Mouse (Mus musculus): ENCODE results near the gene Gad2. TPM values are rescaled to one million over a fixed set of nuclear protein-coding genes. Genes with fewer than 3 reads are reported as not detected.

The Gad2 gene
- polyA plus RNA-seq, 1 experiment from 2014 or later: 13.6 TPM

- no peaks in the 10 kb centered on the region for H3K36me3 ChIP-seq
- H3K4me1 ChIP-seq (replicated peaks): no peaks in the 10 kb centered on the region
- H3K4me3 ChIP-seq: no peak overlapping the region
- WGBS: 36% methylated on average over 8 of the region's 8 CpGs
- H3K27me3 ChIP-seq (ENCODE audit: insufficient read depth, poor library complexity, severe bottlenecking): no peaks in the 10 kb centered on the region
- no peak overlapping the region for H3K27ac ChIP-seq
- peak; percentile 5 for DNase-seq (ENCODE audit: low spot score)
- no peaks in the 10 kb centered on the region for H3K9me3 ChIP-seq
These were observed 55.1 kb downstream of the Gad2 start for GRCm38 (mm10) chr2:22677066-22677465.

DNA sequence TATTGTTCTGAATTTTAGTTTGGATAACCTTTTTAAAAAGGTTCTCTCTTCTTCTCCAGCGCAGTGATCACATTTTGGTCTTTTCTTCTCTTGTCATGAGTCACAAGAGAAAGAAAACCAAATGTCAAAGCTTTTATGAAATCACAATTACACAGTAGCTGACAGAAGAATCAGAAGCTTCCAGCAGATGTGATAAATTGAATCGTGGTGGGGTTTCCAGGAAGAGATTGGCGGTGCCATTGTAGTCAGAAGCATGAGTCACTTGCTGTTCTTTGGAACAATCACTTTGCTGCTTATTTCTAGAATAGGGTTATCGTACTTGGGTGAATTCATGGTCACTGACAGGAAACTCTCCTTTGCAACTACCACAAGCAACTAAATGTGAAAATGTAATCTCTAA, 57.9 kb downstream of the Gad2 start:
- 45% methylated on average over 4 of the region's 4 CpGs for WGBS
- no peaks in the 10 kb centered on the region for H3K4me1 ChIP-seq (replicated peaks)
- no peaks in the 10 kb centered on the region for H3K27me3 ChIP-seq (ENCODE audit: insufficient read depth, poor library complexity, severe bottlenecking)

GRCm38 (mm10) chr2:22689969-22690368, 68.0 kb downstream of the Gad2 start:
- no peaks in the 10 kb centered on the region for H3K36me3 ChIP-seq
- no peak for DNase-seq (ENCODE audit: low spot score)
- H3K9me3 ChIP-seq: no peaks in the 10 kb centered on the region
- no peaks in the 10 kb centered on the region for H3K27me3 ChIP-seq (ENCODE audit: insufficient read depth, poor library complexity, severe bottlenecking)
- H3K4me3 ChIP-seq: no peak overlapping the region
- 79% methylated on average over 7 of the region's 7 CpGs for WGBS
- no peaks in the 10 kb centered on the region for H3K4me1 ChIP-seq (replicated peaks)
- no peak overlapping the region for H3K27ac ChIP-seq

More for the DNA sequence above, 57.9 kb downstream of the Gad2 start:
- no peak overlapping the region for H3K27ac ChIP-seq
- no peaks in the 10 kb centered on the region for H3K36me3 ChIP-seq
- no peaks in the 10 kb centered on the region for H3K9me3 ChIP-seq
- no peak overlapping the region for H3K4me3 ChIP-seq
- DNase-seq (ENCODE audit: low spot score): no peak

GRCm38 (mm10) chr2:22704780-22705727, 83.0 kb downstream of the Gad2 start:
- Histone ChIP-seq H3K36me3 (no peaks in the 10 kb centered on the region), H3K27ac (no peak overlapping the region), H3K4me3 (no peak overlapping the region), H3K9me3 (no peaks in the 10 kb centered on the region), H3K4me1 (replicated peaks) (peaks cover 3% of the 10 kb centered on the region; the same call in 1 of the 2 replicates), H3K27me3 (ENCODE audit: insufficient read depth, poor library complexity, severe bottlenecking) (no peaks in the 10 kb centered on the region)
- DNase-seq (ENCODE audit: low spot score): no peak
- WGBS: 76% methylated on average over 4 of the region's 4 CpGs

DNA sequence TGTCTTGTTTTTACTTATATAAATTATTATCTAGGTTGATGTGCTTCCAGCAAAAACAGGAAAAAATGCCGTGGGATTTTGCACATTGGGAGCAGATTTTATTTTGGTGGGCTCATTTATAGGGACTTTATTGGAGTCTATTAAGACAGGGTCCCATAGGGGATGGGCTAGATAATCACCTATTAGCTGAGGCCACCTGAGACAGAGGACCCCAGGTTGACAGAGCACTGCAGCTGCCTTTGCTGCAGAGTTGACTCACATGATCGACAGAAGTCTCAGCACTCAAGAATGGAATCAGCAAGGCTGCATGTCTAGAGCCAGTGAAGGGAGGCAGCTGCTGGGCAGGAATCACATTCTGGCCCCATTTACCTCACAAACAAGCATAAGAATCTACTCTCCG, 84.2 kb downstream of the Gad2 start:
- no peaks in the 10 kb centered on the region for H3K9me3 ChIP-seq
- no peaks in the 10 kb centered on the region for H3K27me3 ChIP-seq (ENCODE audit: insufficient read depth, poor library complexity, severe bottlenecking)
- no peak overlapping the region for H3K4me3 ChIP-seq
- WGBS: 76% methylated on average over 3 of the region's 3 CpGs
- H3K27ac ChIP-seq: no peak overlapping the region
- peaks cover 3% of the 10 kb centered on the region; the same call in 1 of the 2 replicates for H3K4me1 ChIP-seq (replicated peaks)
- H3K36me3 ChIP-seq: no peaks in the 10 kb centered on the region
- no peak for DNase-seq (ENCODE audit: low spot score)

DNA sequence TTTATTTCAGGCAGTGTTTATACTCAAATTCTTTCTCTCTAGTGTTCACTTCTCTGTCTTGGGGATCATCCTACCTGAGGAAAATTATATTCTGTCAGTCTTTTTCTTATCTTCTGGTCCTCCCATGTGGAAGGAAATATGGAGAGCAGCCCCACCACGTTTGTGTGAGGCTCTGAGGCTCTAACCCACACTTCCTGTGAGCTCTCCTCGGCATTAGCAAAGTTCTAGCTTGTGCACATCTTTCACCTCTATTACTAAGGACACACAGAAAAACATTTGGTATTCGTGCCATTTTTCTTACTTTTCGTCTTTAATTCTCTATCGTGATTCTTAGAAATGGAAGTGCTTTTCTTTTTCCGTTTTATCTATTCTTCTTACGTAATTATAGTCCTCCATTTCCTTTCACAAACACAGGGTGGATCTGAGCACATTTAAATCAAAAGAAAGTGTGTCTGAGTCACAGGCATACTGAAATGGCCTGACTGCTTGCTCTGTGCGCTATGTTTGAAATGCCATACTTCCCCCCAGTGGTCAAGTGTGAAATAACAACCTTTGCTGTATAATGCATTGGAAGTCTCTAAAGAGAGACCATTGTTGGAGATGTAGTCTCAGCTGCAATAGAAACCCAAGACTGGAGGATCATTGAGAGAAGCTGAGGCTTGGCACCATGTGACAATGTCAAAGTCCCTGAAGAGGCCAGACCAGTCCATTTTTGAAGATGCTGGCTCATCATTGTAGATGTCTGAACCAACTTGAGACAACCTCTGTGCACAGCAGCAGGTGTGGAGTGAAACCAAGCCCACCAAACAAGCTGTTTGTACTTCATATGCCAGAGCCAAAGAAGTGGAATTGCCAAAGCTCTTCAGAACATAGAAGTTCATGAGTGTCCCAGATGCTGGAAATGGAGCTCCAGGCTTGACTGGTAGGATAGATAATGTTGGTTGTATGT, 99.8 kb downstream of the Gad2 start:
- Histone ChIP-seq H3K27me3 (ENCODE audit: insufficient read depth, poor library complexity, severe bottlenecking) (no peaks in the 10 kb centered on the region), H3K4me3 (no peak overlapping the region), H3K4me1 (replicated peaks) (no peaks in the 10 kb centered on the region), H3K36me3 (no peaks in the 10 kb centered on the region), H3K9me3 (no peaks in the 10 kb centered on the region), H3K27ac (no peak overlapping the region)
- peak; percentile 44 for DNase-seq (ENCODE audit: low spot score)
- 28% methylated on average over 8 of the region's 8 CpGs for WGBS

- 82% methylated on average over 3 of the region's 3 CpGs for WGBS
- Histone ChIP-seq H3K27ac (no peak overlapping the region), H3K4me1 (replicated peaks) (no peaks in the 10 kb centered on the region), H3K4me3 (no peak overlapping the region), H3K9me3 (no peaks in the 10 kb centered on the region), H3K36me3 (no peaks in the 10 kb centered on the region), H3K27me3 (ENCODE audit: insufficient read depth, poor library complexity, severe bottlenecking) (no peaks in the 10 kb centered on the region)
- DNase-seq (ENCODE audit: low spot score): no peak
These were observed 102.0 kb downstream of the Gad2 start for GRCm38 (mm10) chr2:22723927-22724534.

DNA sequence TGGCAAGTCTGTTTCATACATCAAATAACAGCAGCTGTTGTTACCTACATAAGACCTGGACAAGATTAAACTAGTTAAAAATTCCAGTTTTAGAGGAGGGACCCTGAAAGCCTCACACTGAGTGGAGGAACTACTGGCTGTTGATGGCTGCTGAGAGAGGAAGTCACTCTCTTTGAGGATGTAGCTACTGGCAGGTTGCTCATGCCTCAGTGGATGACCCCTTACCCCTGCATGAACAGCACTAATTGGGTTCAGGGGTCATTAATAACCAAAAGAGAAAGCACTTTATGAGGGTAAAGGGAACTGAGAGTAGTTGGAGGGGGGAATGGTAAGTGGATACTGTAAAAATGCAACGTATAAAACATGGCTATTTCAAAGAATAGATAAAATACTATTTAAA, 105.1 kb downstream of the Gad2 start:
- DNase-seq (ENCODE audit: low spot score): no peak
- H3K27ac ChIP-seq: no peak overlapping the region
- H3K4me3 ChIP-seq: no peak overlapping the region
- H3K27me3 ChIP-seq (ENCODE audit: insufficient read depth, poor library complexity, severe bottlenecking): no peaks in the 10 kb centered on the region
- H3K4me1 ChIP-seq (replicated peaks): no peaks in the 10 kb centered on the region
- H3K9me3 ChIP-seq: no peaks in the 10 kb centered on the region
- WGBS: 85% methylated on average over 1 of the region's 1 CpGs
- H3K36me3 ChIP-seq: no peaks in the 10 kb centered on the region

- H3K4me3 ChIP-seq: no peak overlapping the region
- no peak for DNase-seq (ENCODE audit: low spot score)
- H3K36me3 ChIP-seq: no peaks in the 10 kb centered on the region
- H3K9me3 ChIP-seq: no peaks in the 10 kb centered on the region
- H3K4me1 ChIP-seq (replicated peaks): no peaks in the 10 kb centered on the region
- 77% methylated on average over 2 of the region's 2 CpGs for WGBS
- 0 out of 2 replicates have a peak, but pooled peaks cover 2% of the 10 kb centered on the region for H3K27me3 ChIP-seq (ENCODE audit: insufficient read depth, poor library complexity, severe bottlenecking)
- H3K27ac ChIP-seq: no peak overlapping the region
These were observed 114.1 kb downstream of the Gad2 start for GRCm38 (mm10) chr2:22736134-22736533.

GRCm38 (mm10) chr2:22739369-22739768, 117.4 kb downstream of the Gad2 start:
- no peak overlapping the region for H3K4me3 ChIP-seq
- no peak for DNase-seq (ENCODE audit: low spot score)
- H3K4me1 ChIP-seq (replicated peaks): no peaks in the 10 kb centered on the region
- H3K36me3 ChIP-seq: no peaks in the 10 kb centered on the region
- 62% methylated on average over 1 of the region's 1 CpGs for WGBS
- no peak overlapping the region for H3K27ac ChIP-seq
- H3K9me3 ChIP-seq: no peaks in the 10 kb centered on the region
- H3K27me3 ChIP-seq (ENCODE audit: insufficient read depth, poor library complexity, severe bottlenecking): 0 out of 2 replicates have a peak, but pooled peaks cover 4% of the 10 kb centered on the region

- Histone ChIP-seq H3K4me1 (replicated peaks) (no peaks in the 10 kb centered on the region), H3K4me3 (no peak overlapping the region), H3K9me3 (no peaks in the 10 kb centered on the region), H3K27ac (no peak overlapping the region), H3K36me3 (no peaks in the 10 kb centered on the region), H3K27me3 (ENCODE audit: insufficient read depth, poor library complexity, severe bottlenecking) (peaks cover 7% of the 10 kb centered on the region)
- WGBS: 77% methylated on average over 1 of the region's 1 CpGs
- no peak for DNase-seq (ENCODE audit: low spot score)
These were observed 118.4 kb downstream of the Gad2 start for GRCm38 (mm10) chr2:22740441-22740840.

GRCm38 (mm10) chr2:22741222-22741621, 119.2 kb downstream of the Gad2 start:
- H3K4me1 ChIP-seq (replicated peaks): no peaks in the 10 kb centered on the region
- H3K4me3 ChIP-seq: no peak overlapping the region
- H3K36me3 ChIP-seq: no peaks in the 10 kb centered on the region
- DNase-seq (ENCODE audit: low spot score): no peak
- H3K27me3 ChIP-seq (ENCODE audit: insufficient read depth, poor library complexity, severe bottlenecking): peaks cover 14% of the 10 kb centered on the region
- no peaks in the 10 kb centered on the region for H3K9me3 ChIP-seq
- no peak overlapping the region for H3K27ac ChIP-seq
- WGBS: 61% methylated on average over 3 of the region's 3 CpGs

Data from hindbrain, embryonic 10.5 days (tissue).